Mouse (Mus musculus): ENCODE measurements around the gene Foxo1. TPM values are rescaled to one million over a fixed set of nuclear protein-coding genes. Genes with fewer than 3 reads are reported as not detected.
A peak's percentile ranks its signal among the peaks of the same experiment; 100 is the strongest.

The Foxo1 gene
- polyA plus RNA-seq, 1 experiment: not detected

DNA sequence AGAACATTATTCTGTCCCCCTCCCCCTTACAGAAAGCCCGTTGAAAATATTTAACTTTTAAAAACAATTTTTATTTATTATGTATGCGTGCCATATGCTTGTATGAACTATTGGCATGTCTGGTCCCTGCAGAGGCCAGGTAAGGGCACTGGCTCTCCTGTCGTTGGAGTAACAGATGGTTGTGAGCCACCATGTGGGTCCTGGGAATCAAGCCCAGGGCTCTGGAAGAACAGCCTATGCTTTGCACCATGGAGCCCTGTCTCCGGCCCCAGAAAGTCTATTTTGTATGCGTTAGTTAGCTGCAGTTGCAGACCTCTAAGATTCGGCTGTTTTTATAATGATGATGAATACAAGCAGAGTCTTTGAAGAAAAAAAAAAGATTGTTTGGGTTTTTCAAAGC is 123.8 kb downstream of the Foxo1 start:
- 76% methylated on average over 6 of the region's 6 CpGs for WGBS
- Histone ChIP-seq H3K4me3 (ENCODE audit: insufficient read depth, low read depth, low read length) (no peak overlapping the region), H3K27ac (ENCODE audit: insufficient read depth, low read depth, low read length) (no peak overlapping the region), H3K4me1 (ENCODE audit: control insufficient read depth, insufficient read depth, low read length) (no peaks in the 10 kb centered on the region)
- TF ChIP-seq CTCF (IDR thresholded peaks at IDR 0.05; ENCODE audit: insufficient read depth, low read depth, low read length) (no peak), POLR2A (IDR thresholded peaks at IDR 0.05; ENCODE audit: insufficient read depth, low read depth, low read length) (no peak)

DNA sequence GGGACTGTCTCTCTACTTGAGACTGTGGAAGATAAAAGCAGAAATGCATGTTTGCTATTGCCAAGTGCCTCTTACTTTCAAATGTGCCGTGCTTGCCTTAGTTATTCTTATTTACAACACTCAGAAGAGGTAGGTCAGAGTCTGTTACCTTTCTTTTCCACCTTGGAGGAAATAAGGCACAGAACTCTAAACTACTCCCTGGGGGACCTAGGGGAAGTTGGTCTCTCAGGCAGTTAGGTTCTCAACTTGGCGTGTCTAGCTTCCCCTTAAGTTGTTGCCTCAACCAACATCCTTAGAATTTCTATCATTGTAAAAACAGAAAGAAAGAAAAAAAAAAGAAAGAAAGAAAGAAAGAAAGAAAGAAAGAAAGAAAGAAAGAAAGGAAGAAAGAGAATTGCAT is 124.4 kb downstream of the Foxo1 start:
- WGBS: 83% methylated on average over 2 of the region's 2 CpGs
- no peak overlapping the region for H3K4me3 ChIP-seq (ENCODE audit: insufficient read depth, low read depth, low read length)
- H3K27ac ChIP-seq (ENCODE audit: insufficient read depth, low read depth, low read length): no peak overlapping the region
- TF ChIP-seq POLR2A (IDR thresholded peaks at IDR 0.05; ENCODE audit: insufficient read depth, low read depth, low read length): no peak
- TF ChIP-seq CTCF (IDR thresholded peaks at IDR 0.05; ENCODE audit: insufficient read depth, low read depth, low read length): no peak
- H3K4me1 ChIP-seq (ENCODE audit: control insufficient read depth, insufficient read depth, low read length): no peaks in the 10 kb centered on the region

GRCm38 (mm10) chr3:52393171-52393570 is 125.0 kb downstream of the Foxo1 start:
- Histone ChIP-seq H3K4me3 (ENCODE audit: insufficient read depth, low read depth, low read length) (no peak overlapping the region), H3K4me1 (ENCODE audit: control insufficient read depth, insufficient read depth, low read length) (no peaks in the 10 kb centered on the region), H3K27ac (ENCODE audit: insufficient read depth, low read depth, low read length) (no peak overlapping the region)
- TF ChIP-seq CTCF (IDR thresholded peaks at IDR 0.05; ENCODE audit: insufficient read depth, low read depth, low read length): no peak
- 82% methylated on average over 10 of the region's 10 CpGs for WGBS

- no peak overlapping the region for H3K4me3 ChIP-seq (ENCODE audit: insufficient read depth, low read depth, low read length)
- WGBS: 90% methylated on average over 13 of the region's 13 CpGs
Measured at GRCm38 (mm10) chr3:52396121-52396731, 128.1 kb downstream of the Foxo1 start.

GRCm38 (mm10) chr3:52396951-52397615 is 128.9 kb downstream of the Foxo1 start:
- H3K27ac ChIP-seq (ENCODE audit: insufficient read depth, low read depth, low read length): no peak overlapping the region
- no peak overlapping the region for H3K4me3 ChIP-seq (ENCODE audit: insufficient read depth, low read depth, low read length)
- peaks cover 8% of the 10 kb centered on the region for H3K4me1 ChIP-seq (ENCODE audit: control insufficient read depth, insufficient read depth, low read length)
- WGBS: 91% methylated on average over 10 of the region's 10 CpGs
- TF ChIP-seq CTCF (IDR thresholded peaks at IDR 0.05; ENCODE audit: insufficient read depth, low read depth, low read length) (no peak), POLR2A (IDR thresholded peaks at IDR 0.05; ENCODE audit: insufficient read depth, low read depth, low read length) (no peak)

More at GRCm38 (mm10) chr3:52396121-52396731, 128.1 kb downstream of the Foxo1 start:
- H3K27ac ChIP-seq (ENCODE audit: insufficient read depth, low read depth, low read length): no peak overlapping the region
- TF ChIP-seq CTCF (IDR thresholded peaks at IDR 0.05; ENCODE audit: insufficient read depth, low read depth, low read length) (no peak), POLR2A (IDR thresholded peaks at IDR 0.05; ENCODE audit: insufficient read depth, low read depth, low read length) (no peak)
- peaks cover 2% of the 10 kb centered on the region for H3K4me1 ChIP-seq (ENCODE audit: control insufficient read depth, insufficient read depth, low read length)

- Histone ChIP-seq H3K4me3 (ENCODE audit: insufficient read depth, low read depth, low read length) (no peak overlapping the region), H3K4me1 (ENCODE audit: control insufficient read depth, insufficient read depth, low read length) (peaks cover 8% of the 10 kb centered on the region), H3K27ac (ENCODE audit: insufficient read depth, low read depth, low read length) (no peak overlapping the region)
- 91% methylated on average over 8 of the region's 8 CpGs for WGBS
- TF ChIP-seq POLR2A (IDR thresholded peaks at IDR 0.05; ENCODE audit: insufficient read depth, low read depth, low read length) (no peak), CTCF (IDR thresholded peaks at IDR 0.05; ENCODE audit: insufficient read depth, low read depth, low read length) (no peak)
Measured at GRCm38 (mm10) chr3:52397961-52398360, 129.8 kb downstream of the Foxo1 start.

- Histone ChIP-seq H3K27ac (ENCODE audit: insufficient read depth, low read depth, low read length) (0 out of 2 replicates have a peak overlapping the region, but pooled peaks have one; percentile 58), H3K4me1 (ENCODE audit: control insufficient read depth, insufficient read depth, low read length) (peaks cover 8% of the 10 kb centered on the region), H3K4me3 (ENCODE audit: insufficient read depth, low read depth, low read length) (no peak overlapping the region)
- TF ChIP-seq POLR2A (IDR thresholded peaks at IDR 0.05; ENCODE audit: insufficient read depth, low read depth, low read length) (no peak), CTCF (IDR thresholded peaks at IDR 0.05; ENCODE audit: insufficient read depth, low read depth, low read length) (no peak)
- 50% methylated on average over 19 of the region's 19 CpGs for WGBS
Measured at GRCm38 (mm10) chr3:52400284-52401161, 132.4 kb downstream of the Foxo1 start.

- WGBS: 6% methylated on average over 26 of the region's 26 CpGs
- peak overlapping the region; percentile 58 for H3K27ac ChIP-seq (ENCODE audit: insufficient read depth, low read depth, low read length)
- H3K4me1 ChIP-seq (ENCODE audit: control insufficient read depth, insufficient read depth, low read length): peaks cover 8% of the 10 kb centered on the region
- TF ChIP-seq POLR2A (IDR thresholded peaks at IDR 0.05; ENCODE audit: insufficient read depth, low read depth, low read length) (no peak), CTCF (IDR thresholded peaks at IDR 0.05; ENCODE audit: insufficient read depth, low read depth, low read length) (no peak)
- peak overlapping the region; percentile 34 for H3K4me3 ChIP-seq (ENCODE audit: insufficient read depth, low read depth, low read length)
Measured at GRCm38 (mm10) chr3:52401162-52401928, 133.2 kb downstream of the Foxo1 start.

Other genes with a start within 250 kb of the Foxo1 start
- not detected in 2 replicates for gene Maml3, start 163.3 kb upstream of the Foxo1 start, polyA plus RNA-seq (2012; ENCODE audit: insufficient read depth, insufficient read length, low replicate concordance, missing spikeins)

Data from olfactory bulb, adult 2 months (tissue).